15 mouse cellular contexts compared by ENCODE assay signal in genomic region chr2:91629682-91630081, GRCm38 (mm10). TPM values are rescaled to one million over a fixed set of nuclear protein-coding genes. Genes with fewer than 3 reads are reported as not detected.
A peak's percentile ranks its signal among the peaks of the same experiment; 100 is the strongest.
DNase-seq lines count a peak whose midpoint lies in the region; ATAC-seq and TF ChIP-seq lines count a peak whose summit lies in the region.
"Had no signal": no experiment of that assay in that cellular context is flagged by ENCODE, and none has a peak within 500 bp of the region (broad histone marks: within the 10 kb centered on the region; RNA-seq: fewer than 3 reads in every experiment).

No protein-coding gene starts in this region.

- peak; percentile 19; the same call in 1 of the 2 replicates for TF ChIP-seq CTCF in layer of hippocampus, adult 2 months (conservative IDR thresholded peaks at IDR 0.05)

- H3K4me3 ChIP-seq in layer of hippocampus, adult 2 months, result no peak overlapping the region
- no peak overlapping the region for H3K4me3 ChIP-seq in midbrain, embryonic 11.5 days (ENCODE audit: low read depth, low read length)
- H3K4me3 ChIP-seq: embryonic facial prominence, embryonic 13.5 days; forebrain, embryonic 13.5 days; hindbrain, embryonic 15.5 days; limb, embryonic 13.5 days; lung, embryonic 15.5 days had no signal

- no peaks in the 10 kb centered on the region for H3K4me1 ChIP-seq in midbrain, embryonic 11.5 days (ENCODE audit: control insufficient read depth, insufficient read depth, low read length)
- H3K4me1 ChIP-seq: embryonic facial prominence, embryonic 13.5 days; forebrain, embryonic 13.5 days; hindbrain, embryonic 15.5 days; limb, embryonic 13.5 days; lung, embryonic 15.5 days had no signal

- no peaks in the 10 kb centered on the region for H3K27me3 ChIP-seq in midbrain, embryonic 11.5 days (ENCODE audit: control insufficient read depth, insufficient read depth, low read length)
- H3K27me3 ChIP-seq: embryonic facial prominence, embryonic 13.5 days; forebrain, embryonic 13.5 days; hindbrain, embryonic 15.5 days; limb, embryonic 13.5 days; lung, embryonic 15.5 days had no signal

- DNase-seq in layer of hippocampus, adult 2 months (ENCODE audit: low spot score in 2 of 2), result peak in 1 of 2 experiments; percentile 63
- no peak for DNase-seq in layer of hippocampus, postnatal 25 days (ENCODE audit: extremely low spot score in 1 of 2, low spot score in 1 of 2)
- DNase-seq in thymus, postnatal 14 days, result peak; percentile 56
- DNase-seq in thymus, postnatal 25 days, result no peak
- DNase-seq in brain, adult 2 months (ENCODE audit: low read depth, low spot score), result peak; percentile 83
- DNase-seq in midbrain, embryonic 11.5 days (ENCODE audit: low spot score, missing footprints), result no peak
- no peak for DNase-seq in cerebellum, postnatal 14 days
- DNase-seq: cerebellum, postnatal 36 days; gastrocnemius, postnatal 14 days had no signal

- ATAC-seq in midbrain, embryonic 11.5 days (ENCODE audit: low FRiP score), result no peak
- ATAC-seq: forebrain, embryonic 13.5 days had no signal

- H3K4me2 ChIP-seq in midbrain, embryonic 11.5 days, result no peak overlapping the region
- H3K4me2 ChIP-seq: embryonic facial prominence, embryonic 13.5 days; forebrain, embryonic 13.5 days; hindbrain, embryonic 15.5 days; limb, embryonic 13.5 days; lung, embryonic 15.5 days had no signal

- H3K9me3 ChIP-seq in midbrain, embryonic 11.5 days (ENCODE audit: control insufficient read depth, low read length), result no peaks in the 10 kb centered on the region
- H3K9me3 ChIP-seq: embryonic facial prominence, embryonic 13.5 days; forebrain, embryonic 13.5 days; hindbrain, embryonic 15.5 days; limb, embryonic 13.5 days; lung, embryonic 15.5 days had no signal

- WGBS in midbrain, embryonic 11.5 days, result 87% methylated on average over 18 of the region's 18 CpGs

- H3K9ac ChIP-seq in midbrain, embryonic 11.5 days (ENCODE audit: low read length), result no peak overlapping the region
- H3K9ac ChIP-seq: embryonic facial prominence, embryonic 13.5 days; forebrain, embryonic 13.5 days; hindbrain, embryonic 15.5 days; limb, embryonic 13.5 days; lung, embryonic 15.5 days had no signal

- no peak overlapping the region for H3K27ac ChIP-seq in layer of hippocampus, adult 2 months
- no peak overlapping the region for H3K27ac ChIP-seq in midbrain, embryonic 11.5 days (ENCODE audit: low read depth, low read length)
- H3K27ac ChIP-seq: embryonic facial prominence, embryonic 13.5 days; forebrain, embryonic 13.5 days; hindbrain, embryonic 15.5 days; limb, embryonic 13.5 days; lung, embryonic 15.5 days had no signal

- no peaks in the 10 kb centered on the region for H3K36me3 ChIP-seq in midbrain, embryonic 11.5 days (ENCODE audit: control insufficient read depth, insufficient read depth, low read length)
- H3K36me3 ChIP-seq: hindbrain, embryonic 15.5 days; limb, embryonic 13.5 days; lung, embryonic 15.5 days had no signal

RNA-seq across cellular contexts. Expression of gene F2, which starts 6.5 kb away (rescaled TPM):
- under 1 TPM in 1 of 2 experiments, not detected in 1; 0.27 TPM for total RNA-seq in layer of hippocampus, adult 2 months (2021)
- total RNA-seq in layer of hippocampus, postnatal 25 days (2021), result not detected
- 0.07 TPM in 1 of 2 replicates, not detected in the other for polyA plus RNA-seq in midbrain, embryonic 11.5 days (2014; fragmentation: Nextera tagmentation; extraction: Ambion mirVana)
- polyA plus RNA-seq: kidney, embryonic 14.5 days had no signal

RNA-seq across cellular contexts. Expression of gene Zfp408, which starts 19.9 kb away (rescaled TPM):
- 10 to 100 TPM; 11.0 to 12.4 TPM for total RNA-seq in layer of hippocampus, adult 2 months (2021)
- total RNA-seq in layer of hippocampus, postnatal 25 days (2021), result 10 to 100 TPM in 1 of 2 experiments, 1 to 10 TPM in 1; 8.9 to 12.1 TPM
- 6.3 and 7.5 TPM in 2 replicates for polyA plus RNA-seq in midbrain, embryonic 11.5 days (2014; fragmentation: Nextera tagmentation; extraction: Ambion mirVana)

RNA-seq across cellular contexts. Expression of gene Arhgap1, which starts 20.0 kb away (rescaled TPM):
- 10 to 100 TPM; 65.1 to 66.2 TPM for total RNA-seq in layer of hippocampus, adult 2 months (2021)
- total RNA-seq in layer of hippocampus, postnatal 25 days (2021), result 10 to 100 TPM; 64.1 to 68.9 TPM
- polyA plus RNA-seq in midbrain, embryonic 11.5 days (2014; fragmentation: Nextera tagmentation; extraction: Ambion mirVana), result 69.7 and 75.8 TPM in 2 replicates

Comparison
In these comparisons a context has a peak if more than half of its experiments do, and no peak if none do; other contexts are left out.
1. DNase-seq: peak in thymus, postnatal 14 days (single experiment) and brain, adult 2 months (single experiment); none in layer of hippocampus, postnatal 25 days (0 of 2), thymus, postnatal 25 days (single experiment), midbrain, embryonic 11.5 days (single experiment) and cerebellum, postnatal 14 days (0 of 2).